Mouse (Mus musculus): ENCODE data around the gene Dnajc14.

Dnajc14 gene

GRCm38 (mm10) chr10:128803771-128804270, at the start of gene Dnajc14:
Gene Dnajc14, plus strand, starts transcription at chr10:128804062.
- DNase-seq (ENCODE audit: inconsistent age in 2 of 2, low spot score in 1 of 2): peak; percentile 68 to 87

- DNase-seq (ENCODE audit: inconsistent age in 2 of 2, low spot score in 1 of 2): peak in 1 of 2 experiments; percentile 41
Measured at GRCm38 (mm10) chr10:128772895-128773294, 31.0 kb upstream of the Dnajc14 start.

- no peak for DNase-seq (ENCODE audit: inconsistent age in 2 of 2, low spot score in 1 of 2)
Measured at GRCm38 (mm10) chr10:128773685-128774084, 30.2 kb upstream of the Dnajc14 start.

- DNase-seq (ENCODE audit: inconsistent age in 2 of 2, low spot score in 1 of 2): no peak
Measured at GRCm38 (mm10) chr10:128778441-128778840, 25.4 kb upstream of the Dnajc14 start.

GRCm38 (mm10) chr10:128779011-128779795, 24.7 kb upstream of the Dnajc14 start:
- DNase-seq (ENCODE audit: inconsistent age in 2 of 2, low spot score in 1 of 2): peak; percentile 87 to 88

- no peak for DNase-seq (ENCODE audit: inconsistent age in 2 of 2, low spot score in 1 of 2)
Measured at GRCm38 (mm10) chr10:128780200-128780599, 23.7 kb upstream of the Dnajc14 start.

GRCm38 (mm10) chr10:128790398-128791124, 13.3 kb upstream of the Dnajc14 start, which contains the start of gene Mmp19:
Gene Mmp19, plus strand, starts transcription at chr10:128790910.
- DNase-seq (ENCODE audit: inconsistent age in 2 of 2, low spot score in 1 of 2): peak; percentile 68 to 90

GRCm38 (mm10) chr10:128792041-128792440, 11.8 kb upstream of the Dnajc14 start:
- DNase-seq (ENCODE audit: inconsistent age in 2 of 2, low spot score in 1 of 2): no peak

GRCm38 (mm10) chr10:128793258-128793657, 10.6 kb upstream of the Dnajc14 start:
- no peak for DNase-seq (ENCODE audit: inconsistent age in 2 of 2, low spot score in 1 of 2)

- DNase-seq (ENCODE audit: inconsistent age in 2 of 2, low spot score in 1 of 2): no peak
Measured at GRCm38 (mm10) chr10:128794391-128794790, 9.5 kb upstream of the Dnajc14 start.

GRCm38 (mm10) chr10:128795581-128795980, 8.3 kb upstream of the Dnajc14 start:
- no peak for DNase-seq (ENCODE audit: inconsistent age in 2 of 2, low spot score in 1 of 2)

GRCm38 (mm10) chr10:128798676-128799075, 5.2 kb upstream of the Dnajc14 start:
- peak in 1 of 2 experiments; percentile 25 for DNase-seq (ENCODE audit: inconsistent age in 2 of 2, low spot score in 1 of 2)

GRCm38 (mm10) chr10:128801981-128802495, 1.8 kb upstream of the Dnajc14 start:
- DNase-seq (ENCODE audit: inconsistent age in 2 of 2, low spot score in 1 of 2): peak in 1 of 2 experiments; percentile 33

GRCm38 (mm10) chr10:128802956-128803355, 906 bp upstream of the Dnajc14 start:
- peak in 1 of 2 experiments; percentile 41 for DNase-seq (ENCODE audit: inconsistent age in 2 of 2, low spot score in 1 of 2)

GRCm38 (mm10) chr10:128803361-128803760, 501 bp upstream of the Dnajc14 start:
- no peak for DNase-seq (ENCODE audit: inconsistent age in 2 of 2, low spot score in 1 of 2)

- DNase-seq (ENCODE audit: inconsistent age in 2 of 2, low spot score in 1 of 2): peak; percentile 74 to 93
Measured at GRCm38 (mm10) chr10:128804271-128805091, 619 bp downstream of the Dnajc14 start, which contains the start of gene Tmem198b. Gene Tmem198b, minus strand, starts transcription at chr10:128804370.

- DNase-seq (ENCODE audit: inconsistent age in 2 of 2, low spot score in 1 of 2): peak; percentile 97 to 98
Measured at GRCm38 (mm10) chr10:128805092-128806000, 1.5 kb downstream of the Dnajc14 start.

- DNase-seq (ENCODE audit: inconsistent age in 2 of 2, low spot score in 1 of 2): peak in 1 of 2 experiments; percentile 59
Measured at GRCm38 (mm10) chr10:128806086-128806485, 2.2 kb downstream of the Dnajc14 start.

GRCm38 (mm10) chr10:128807018-128807417, 3.2 kb downstream of the Dnajc14 start:
- peak in 1 of 2 experiments; percentile 41 for DNase-seq (ENCODE audit: inconsistent age in 2 of 2, low spot score in 1 of 2)

Data from adrenal gland, adult (tissue).